Comparison of ENCODE assay signal across 8 mouse cellular contexts in genomic region chr15:81264392-81265095, GRCm38 (mm10). TPM values are rescaled to one million over a fixed set of nuclear protein-coding genes. Genes with fewer than 3 reads are reported as not detected.
DNase-seq lines count a peak whose midpoint lies in the region; ATAC-seq lines count a peak whose summit lies in the region.

No protein-coding gene starts in this region.

- DNase-seq in ovary, postnatal 36 days (ENCODE audit: low spot score): peak; percentile 24
- DNase-seq in ovary, postnatal 14 days (ENCODE audit: low spot score): no peak
- DNase-seq in fat pad, adult 2 months (ENCODE audit: extremely low read depth, low read depth, low spot score): peak; percentile 31
- DNase-seq in heart, postnatal 10 days: peak; percentile 51 to 55
- DNase-seq in lung, postnatal 25 days (ENCODE audit: low spot score): peak; percentile 30
- DNase-seq in natural killer cell, adult 2 months (ENCODE audit: low spot score in 2 of 2): no peak
- DNase-seq in thymus, postnatal 4 days: no peak

- intact Hi-C loops in heart, postnatal 10 days (cut with DNase I): no loop called here

- ATAC-seq in activated CD4-positive, CD25-positive, alpha-beta regulatory T cell, adult 4 months: no peak

RNA-seq across cellular contexts. Expression of gene Mchr1, which starts 29.2 kb away (rescaled TPM):
- not detected for total RNA-seq in heart, postnatal 10 days (2021)
- under 1 TPM in 1 of 2 experiments, not detected in 1; 0.30 TPM for polyA plus RNA-seq in activated CD4-positive, CD25-positive, alpha-beta regulatory T cell, adult 4 months (2017; shearing (Covaris generic))

Comparison
In these comparisons a context has a peak if more than half of its experiments do, and no peak if none do; other contexts are left out.
1. DNase-seq: peak in ovary, postnatal 36 days (single experiment), fat pad, adult 2 months (single experiment), heart, postnatal 10 days (2 of 2) and lung, postnatal 25 days (single experiment); none in ovary, postnatal 14 days (single experiment), natural killer cell, adult 2 months (0 of 2) and thymus, postnatal 4 days (single experiment).